Mouse (Mus musculus) layer of hippocampus, postnatal 14 days (tissue): ENCODE results near the gene Micu2. TPM values are rescaled to one million over a fixed set of nuclear protein-coding genes. Genes with fewer than 3 reads are reported as not detected.
A peak's percentile ranks its signal among the peaks of the same experiment; 100 is the strongest.

Experiments
- DNase-seq, 2 experiments: peaks; one replicate each; pipeline ENCODE4 v3.0.0; 2021 to 2022; ENCODE audit warnings: low spot score in 2 of 2, mixed read lengths in 1 of 2
- long read RNA-seq, 2 experiments: library from polyadenylated mRNA; stranded (forward); transcript quantifications; one replicate each; pipeline ENCODE4 v2.0.0; 2021
- total RNA-seq, 2 experiments: library from RNA; stranded (reverse); gene quantifications; 2 replicates each; pipeline ENCODE4 v1.2.3; 2021

The Micu2 gene
- total RNA-seq = 10 to 100 TPM; 23.6 to 24.0 TPM
- long read RNA-seq, experiment 1, transcript Micu2-201 (12 exons, 2,329 nt) = major isoform, 24 of 28 reads
- long read RNA-seq, experiment 1, partial matches to known transcripts = 0 of 28 reads
- long read RNA-seq, experiment 1, other reads (novel, unspliced or antisense) = 4 of 28 reads
- long read RNA-seq, experiment 2, transcript Micu2-201 (12 exons, 2,329 nt) = major isoform, 23 of 31 reads
- long read RNA-seq, experiment 2, partial matches to known transcripts = 1 of 31 reads
- long read RNA-seq, experiment 2, other reads (novel, unspliced or antisense) = 7 of 31 reads

- DNase-seq = peak; percentile 77 to 78
Measured at GRCm38 (mm10) chr14:57998526-57999401, at the start of gene Micu2. Micu2 (minus strand) TSS chr14:57999262.

- DNase-seq = no peak
Measured at GRCm38 (mm10) chr14:58046639-58047284, 47.7 kb upstream of the Micu2 start.

GRCm38 (mm10) chr14:58036174-58036573 lies 37.1 kb upstream of the Micu2 start:
- DNase-seq = no peak

DNA sequence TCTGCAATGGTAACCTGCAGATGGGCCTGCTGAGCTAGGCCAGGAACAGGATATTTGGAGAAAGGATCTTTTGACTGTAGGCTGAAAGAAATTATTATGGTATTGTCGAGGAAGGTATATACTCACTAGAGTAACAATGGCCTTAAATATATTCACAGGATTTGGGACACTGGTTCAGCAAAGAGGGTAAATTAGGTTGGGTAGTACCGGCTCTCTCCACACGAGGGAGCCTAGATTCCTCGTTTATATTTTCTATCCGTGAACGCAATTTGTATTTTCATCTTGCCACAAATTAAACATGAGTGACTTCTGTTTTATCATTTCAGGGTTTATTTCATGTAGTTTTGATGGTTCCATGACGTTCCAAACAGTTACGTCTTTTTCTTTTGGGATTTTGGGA lies 35.5 kb upstream of the Micu2 start:
- DNase-seq = peak; percentile 67 to 77

DNA sequence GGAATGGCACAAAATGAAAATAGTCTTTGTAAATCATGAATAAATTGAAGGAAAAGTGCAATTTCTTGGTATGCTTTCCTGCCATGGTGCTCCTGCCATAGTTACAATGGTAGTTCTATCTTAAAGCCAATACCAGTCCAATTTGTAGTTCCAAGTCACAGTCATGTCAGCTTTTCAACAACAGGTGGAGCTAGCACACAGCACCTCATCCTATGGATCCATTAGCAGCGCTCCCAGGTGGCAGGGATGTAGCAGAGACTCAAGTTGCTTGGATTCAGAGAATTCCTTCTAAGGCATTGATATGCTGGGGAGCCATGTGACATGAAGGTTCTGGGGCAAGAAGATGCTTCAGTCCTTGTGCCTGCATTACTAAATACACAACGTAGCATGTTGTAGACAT lies 19.8 kb upstream of the Micu2 start:
- no peak for DNase-seq

DNA sequence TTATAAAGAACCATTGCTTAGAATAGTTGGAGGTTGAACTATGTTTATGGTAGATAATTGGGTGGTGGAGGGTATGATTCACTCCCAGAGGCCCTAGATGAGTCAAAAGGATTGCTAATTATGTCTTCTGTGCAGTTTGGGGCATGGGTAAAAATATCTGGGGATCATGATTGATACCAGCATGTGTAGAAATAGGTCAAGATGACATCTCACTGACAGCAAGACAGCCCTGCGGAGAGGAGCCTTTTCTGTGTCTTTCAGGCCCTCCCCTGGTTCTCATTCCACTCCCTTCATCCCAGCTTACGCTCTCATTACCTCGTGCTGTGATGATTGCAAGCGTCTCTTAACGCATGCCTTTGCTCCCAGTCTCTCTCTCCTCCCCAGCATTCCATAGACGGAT lies 4.8 kb upstream of the Micu2 start:
- DNase-seq = no peak

- no peak for DNase-seq
Measured at GRCm38 (mm10) chr14:58002161-58002560, 3.1 kb upstream of the Micu2 start.

- no peak for DNase-seq
Measured at GRCm38 (mm10) chr14:57999402-57999734, 306 bp upstream of the Micu2 start.

GRCm38 (mm10) chr14:57997431-57997830 lies 1.6 kb downstream of the Micu2 start:
- DNase-seq = no peak

DNA sequence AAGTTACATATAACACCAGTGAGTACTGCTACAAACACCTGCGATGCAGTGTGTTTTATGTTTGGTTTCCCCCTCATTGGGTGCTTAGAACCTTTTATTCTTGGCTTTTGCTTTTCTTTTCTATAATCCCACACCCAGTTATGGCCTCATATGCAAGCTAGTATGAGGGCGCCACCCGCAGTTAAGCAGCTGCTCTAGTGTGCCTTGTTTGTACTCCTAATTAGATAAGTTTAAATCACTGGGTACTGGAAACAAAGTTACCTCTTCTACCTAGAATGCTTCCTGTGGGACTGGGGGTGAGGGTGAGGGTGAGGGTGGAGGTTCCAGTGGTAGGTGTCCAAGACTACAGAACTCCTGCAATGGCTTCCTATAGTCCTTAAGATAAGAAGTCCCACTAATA lies 2.9 kb downstream of the Micu2 start:
- DNase-seq = no peak

GRCm38 (mm10) chr14:57991761-57992160 lies 7.3 kb downstream of the Micu2 start:
- DNase-seq = no peak

DNA sequence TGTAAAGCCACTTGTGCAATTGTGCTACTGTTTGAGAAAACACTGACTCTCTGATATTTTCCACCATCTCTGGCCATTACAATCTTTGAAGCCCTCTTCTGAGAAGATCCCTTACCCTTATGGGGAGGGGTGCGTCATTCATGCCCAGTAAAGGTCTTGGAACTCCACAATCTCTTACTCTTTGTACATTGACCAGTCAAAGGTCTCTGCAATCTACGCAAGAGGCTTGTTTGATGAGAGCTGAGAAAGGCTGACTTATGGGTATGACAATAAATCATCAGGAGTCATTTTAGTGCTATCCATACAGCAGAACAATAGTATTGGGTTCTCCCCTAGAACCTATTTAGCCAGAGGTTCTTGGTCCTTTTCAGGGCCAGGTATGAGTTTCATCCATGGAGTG lies 9.9 kb downstream of the Micu2 start:
- no peak for DNase-seq

GRCm38 (mm10) chr14:57985780-57986179 lies 13.3 kb downstream of the Micu2 start:
- no peak for DNase-seq

DNA sequence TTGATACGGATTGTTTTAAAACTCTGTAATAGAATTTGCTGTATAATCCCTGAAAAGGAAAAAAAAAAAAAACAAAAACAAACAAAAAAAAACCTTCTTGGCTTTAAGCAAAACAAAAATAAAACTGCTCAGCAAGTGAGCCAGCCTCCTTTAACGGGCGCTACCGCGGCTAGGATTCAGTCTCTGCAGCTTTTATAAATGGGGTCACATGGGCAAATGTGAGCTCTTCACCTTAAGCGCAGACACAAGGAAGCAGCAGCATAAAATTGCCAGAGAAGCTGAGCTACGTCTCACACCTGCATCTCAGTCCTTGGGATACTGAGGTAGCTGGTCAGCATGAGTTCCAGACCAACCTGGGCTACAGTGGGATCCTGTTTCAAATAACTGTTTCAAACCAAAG lies 16.6 kb downstream of the Micu2 start:
- no peak for DNase-seq

DNA sequence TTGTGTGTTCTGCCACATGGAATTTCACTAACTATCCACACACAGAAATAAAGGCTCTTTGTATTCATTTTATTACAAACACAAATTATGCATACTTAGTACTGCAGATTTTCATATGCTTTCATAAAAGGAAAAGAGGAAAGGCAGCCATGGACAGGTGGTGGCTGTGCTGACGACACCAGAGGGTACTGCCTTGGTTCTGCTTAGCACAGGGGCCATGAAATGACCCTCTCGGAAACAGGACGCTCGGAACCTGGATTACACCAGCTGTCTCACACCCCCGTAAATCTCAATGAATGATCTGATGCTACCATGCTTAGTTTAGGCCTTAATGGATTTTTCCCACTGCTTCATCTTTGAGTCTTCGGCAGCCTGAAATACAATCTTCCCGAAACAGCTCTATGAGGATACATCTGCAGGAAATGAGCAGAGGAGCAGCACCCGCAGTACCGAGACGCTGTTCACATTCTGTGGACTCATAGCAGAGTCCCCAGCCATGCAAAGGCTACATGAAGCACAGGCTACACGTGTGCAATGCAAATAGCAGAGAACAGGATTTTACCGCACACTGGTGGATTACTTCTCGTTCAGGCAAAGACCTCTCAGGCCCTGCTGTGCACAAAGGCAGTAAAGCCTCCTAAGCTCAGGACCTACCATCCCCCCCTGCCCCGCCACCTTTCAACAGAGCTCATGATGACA lies 17.2 kb downstream of the Micu2 start:
- no peak for DNase-seq

DNA sequence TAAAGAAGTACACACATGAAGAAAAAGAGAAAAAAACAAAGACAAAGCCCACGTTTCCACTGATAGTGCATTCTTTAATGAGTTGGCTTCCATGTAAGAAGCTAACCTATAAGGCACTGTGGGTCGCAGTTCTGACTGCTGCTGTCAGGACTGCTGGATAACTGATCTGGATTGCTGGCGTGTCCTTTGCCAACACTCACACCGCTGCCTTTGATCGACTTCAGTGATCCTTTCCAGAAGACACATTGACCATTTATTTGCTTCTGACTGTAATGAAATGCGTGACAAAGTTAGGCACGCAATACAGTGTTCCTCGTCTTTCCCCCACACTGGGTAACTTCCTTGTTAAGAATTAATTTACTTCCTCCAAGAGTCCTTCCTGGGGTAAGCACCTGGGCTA lies 18.3 kb downstream of the Micu2 start:
- no peak for DNase-seq

DNA sequence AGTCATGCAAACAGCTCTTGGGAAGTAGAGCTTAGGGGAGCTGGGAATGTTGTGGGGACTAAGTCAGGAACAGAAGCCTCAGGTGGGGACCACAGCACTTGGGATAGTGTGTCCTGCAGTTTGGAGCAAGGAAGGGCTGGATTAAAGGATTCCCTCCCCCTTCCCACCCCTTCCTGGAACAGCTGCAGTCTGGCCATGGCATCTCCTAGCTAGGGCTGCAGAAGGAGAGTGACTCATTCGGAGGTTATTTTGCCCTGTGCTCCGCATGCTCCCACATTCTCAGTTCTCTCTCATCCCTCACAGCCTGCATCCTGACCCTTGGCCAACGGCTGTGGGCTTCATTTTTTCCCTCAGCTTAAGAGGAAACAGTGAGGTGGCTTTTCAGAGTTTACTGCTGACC lies 18.9 kb downstream of the Micu2 start:
- no peak for DNase-seq

- DNase-seq = no peak
Measured at GRCm38 (mm10) chr14:57978144-57978543, 20.9 kb downstream of the Micu2 start.

DNA sequence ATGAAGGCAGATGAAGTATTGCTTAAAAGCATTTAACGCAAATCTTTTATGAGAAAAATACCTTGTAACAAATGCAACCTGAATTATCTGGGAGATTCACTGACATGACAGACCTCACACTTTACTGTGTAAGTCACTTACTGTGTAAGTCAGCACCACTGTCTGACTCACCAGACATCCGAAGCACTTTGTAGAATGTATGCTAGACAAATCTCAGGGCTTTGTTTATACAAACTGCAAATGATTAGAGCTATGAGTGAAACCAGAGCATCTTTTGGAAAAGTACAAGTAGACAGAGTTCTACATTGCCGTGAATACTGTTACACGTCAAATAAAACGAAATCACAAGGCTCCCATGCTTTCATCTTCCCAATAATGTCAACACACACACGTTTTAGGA lies 23.4 kb downstream of the Micu2 start:
- DNase-seq = no peak

GRCm38 (mm10) chr14:57971986-57972525 lies 27.0 kb downstream of the Micu2 start:
- DNase-seq = no peak

DNA sequence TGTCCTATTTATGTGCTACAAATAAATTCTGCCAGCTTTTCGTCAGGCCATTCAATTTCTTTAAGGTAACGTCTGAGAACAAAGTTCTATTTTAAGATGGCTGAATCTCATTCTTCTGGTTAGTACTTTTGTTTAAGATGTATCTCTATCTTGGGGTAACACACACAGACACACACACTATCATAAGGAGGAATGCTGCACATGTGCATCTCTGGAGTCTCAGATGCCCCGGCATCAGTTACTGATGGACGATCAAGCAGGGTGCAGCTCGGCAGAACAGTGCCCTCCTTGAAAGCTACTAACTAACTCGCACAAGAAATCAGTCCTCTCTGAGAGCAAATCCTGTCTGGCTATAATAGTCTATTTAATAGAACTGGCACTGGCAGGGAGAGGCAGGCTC lies 30.2 kb downstream of the Micu2 start:
- no peak for DNase-seq
